Mouse (Mus musculus) adipose tissue, adult 10 weeks (tissue): ENCODE measurements around the gene Ubac2. TPM values are rescaled to one million over a fixed set of nuclear protein-coding genes. Genes with fewer than 3 reads are reported as not detected.

ENCODE experiments used
- polyA plus RNA-seq: library from polyadenylated mRNA; stranded (reverse); fragments of 350-450 nt; fragmentation: Illumina TruSeq; extraction: RNeasy Lipid Tissue Mini Kit (QIAGEN cat#74804); gene quantifications from one replicate; pipeline ENCODE4 v1.2.3, GENCODE M21; 2014; ENCODE audit warnings: low read depth, low replicate concordance

The Ubac2 gene
- 36.0 TPM for polyA plus RNA-seq

GRCm38 (mm10) chr14:121878176-121878858 lies at the start of gene Ubac2:
Ubac2 (plus strand) TSS chr14:121878620.

DNA sequence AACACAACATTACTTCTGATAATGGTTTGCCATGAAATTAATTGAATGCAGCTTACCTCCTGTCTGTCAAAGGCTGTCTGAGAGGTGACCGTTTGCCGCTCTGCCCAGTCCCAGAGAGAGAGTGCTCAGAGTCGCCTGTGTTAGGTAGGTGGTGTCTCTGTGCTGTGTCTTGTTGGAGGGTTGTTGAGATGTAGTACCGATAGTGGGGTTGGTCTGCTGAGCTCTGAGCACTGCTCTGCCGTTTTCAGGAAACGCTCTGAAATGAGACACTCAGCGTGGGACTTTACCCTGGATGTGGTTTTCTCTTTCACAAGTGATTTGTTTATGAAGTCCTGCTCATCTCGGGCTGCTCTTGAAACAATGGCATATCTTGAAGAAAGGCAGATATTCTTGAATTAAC lies 37.2 kb downstream of the Ubac2 start, which contains the start of gene Gpr18:
Gpr18 (minus strand) TSS at position 161 of the 400 bp plus-strand sequence.

DNA sequence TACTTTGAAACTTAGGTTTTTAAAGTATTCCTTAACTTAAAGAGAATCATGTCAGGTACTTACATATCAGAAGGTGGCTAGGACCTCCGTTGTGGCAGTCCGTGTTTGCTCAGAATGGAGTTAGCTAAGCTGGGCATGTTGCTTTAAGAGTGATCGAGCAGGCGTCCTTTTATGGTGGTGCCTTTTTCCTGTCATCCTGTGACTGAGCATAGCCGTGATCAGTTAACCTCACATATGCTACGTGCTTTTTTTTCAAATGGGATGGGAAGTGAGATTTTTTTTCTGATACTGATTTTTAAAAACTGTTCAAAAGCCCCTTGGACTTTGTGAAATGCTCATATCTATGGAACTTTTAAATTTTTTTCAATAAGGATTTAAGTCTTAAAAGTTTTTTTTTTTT lies 86.6 kb downstream of the Ubac2 start, which contains the start of gene Gpr183:
Gpr183 (minus strand) TSS at position 206 of the 400 bp plus-strand sequence.

DNA sequence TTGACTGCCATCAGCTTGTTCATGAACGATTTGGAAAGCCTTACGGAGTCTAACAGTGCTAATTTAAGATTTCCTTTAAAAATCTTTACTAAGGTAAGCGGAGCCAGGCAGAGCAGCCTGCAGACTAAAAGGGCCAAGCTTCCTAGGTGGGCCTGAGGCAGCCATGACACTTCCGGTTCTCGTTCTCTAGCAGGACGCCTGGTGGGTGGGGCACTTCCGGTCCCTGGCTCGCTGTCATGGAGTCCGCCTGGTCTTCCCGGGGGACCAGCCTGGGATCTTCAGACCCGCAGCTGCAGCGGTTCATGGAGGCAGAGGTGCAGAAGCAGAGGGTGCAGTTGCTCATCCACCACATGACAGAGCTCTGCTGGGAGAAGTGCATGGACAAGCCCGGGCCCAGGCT lies 156.0 kb downstream of the Ubac2 start, which contains the start of gene Timm8a2:
Timm8a2 (plus strand) TSS at position 224 of the 400 bp plus-strand sequence.

Other genes with a start within 250 kb of the Ubac2 start
- 43.5 TPM for gene Dock9, start 80.8 kb upstream of the Ubac2 start, polyA plus RNA-seq
- 0.20 TPM for gene Gpr18, start 37.2 kb downstream of the Ubac2 start, polyA plus RNA-seq
- 0.94 TPM for gene Gpr183, start 86.6 kb downstream of the Ubac2 start, polyA plus RNA-seq
- 0.48 TPM for gene Timm8a2, start 156.1 kb downstream of the Ubac2 start, polyA plus RNA-seq
- gene Tm9sf2, start 228.4 kb downstream of the Ubac2 start, polyA plus RNA-seq = 139 TPM